Mouse (Mus musculus) thymus, postnatal 10 days (tissue): ENCODE measurements at regions not wholly inside any gene's neighbourhood (a gene's known extent, or its start where the extent isn't known, plus 50 kb on each side); places are given as distances from the start of the nearest gene placed in this dataset.

Source experiments
- DNase-seq, 2 experiments: peaks; one replicate each; pipeline ENCODE4 v3.0.0; 2021; ENCODE audit warnings: low spot score in 2 of 2

- no peak for DNase-seq
Observed at GRCm38 (mm10) chr1:34739621-34740020, 103.2 kb downstream of the Fam168b start.

- no peak for DNase-seq
Observed at GRCm38 (mm10) chr1:34740891-34741290, 102.0 kb downstream of the Fam168b start.

GRCm38 (mm10) chr1:34742234-34742633, 100.6 kb downstream of the Fam168b start:
- DNase-seq, result no peak

GRCm38 (mm10) chr1:34745881-34746280, 97.0 kb downstream of the Fam168b start:
- no peak for DNase-seq

- no peak for DNase-seq
Observed at GRCm38 (mm10) chr1:34749161-34750040, 93.5 kb downstream of the Fam168b start.

- no peak for DNase-seq
Observed at GRCm38 (mm10) chr1:34750061-34751054, 92.5 kb downstream of the Fam168b start.

- no peak for DNase-seq
Observed at GRCm38 (mm10) chr1:34751128-34751527, 91.7 kb downstream of the Fam168b start.

- DNase-seq, result no peak
Observed at GRCm38 (mm10) chr1:34753581-34753980, 89.3 kb downstream of the Fam168b start.

- DNase-seq, result no peak
Observed at GRCm38 (mm10) chr1:34760547-34760946, 82.3 kb downstream of the Fam168b start.

- no peak for DNase-seq
Observed at GRCm38 (mm10) chr1:34761436-34761835, 81.4 kb downstream of the Fam168b start.

- no peak for DNase-seq
Observed at GRCm38 (mm10) chr1:34761870-34762269, 81.0 kb downstream of the Fam168b start.
